Comparison of ENCODE assay signal across 18 mouse cellular contexts in genomic region chr5:92205706-92206105, GRCm38 (mm10). TPM values are rescaled to one million over a fixed set of nuclear protein-coding genes. Genes with fewer than 3 reads are reported as not detected.
A peak's percentile ranks its signal among the peaks of the same experiment; 100 is the strongest.
DNase-seq lines count a peak whose midpoint lies in the region; ATAC-seq and TF ChIP-seq lines count a peak whose summit lies in the region.
"Had no signal": no experiment of that assay in that cellular context is flagged by ENCODE, and none has a peak within 500 bp of the region (broad histone marks: within the 10 kb centered on the region; RNA-seq: fewer than 3 reads in every experiment).

No protein-coding gene starts in this region.

- no peak for ATAC-seq in hindbrain, embryonic 16.5 days

- H3K36me3 ChIP-seq in hindbrain, embryonic 16.5 days (ENCODE audit: control insufficient read depth, insufficient read depth, low read length): peaks cover 19% of the 10 kb centered on the region; the same call in 1 of the 2 replicates

- H3K4me2 ChIP-seq in hindbrain, embryonic 16.5 days (ENCODE audit: low read length): no peak overlapping the region
- H3K4me2 ChIP-seq: limb, embryonic 12.5 days had no signal

- intact Hi-C loops in heart, postnatal 36 days (cut with DNase I): no loop called here

- H3K9me3 ChIP-seq in hindbrain, embryonic 16.5 days (ENCODE audit: control insufficient read depth, low read length): no peaks in the 10 kb centered on the region
- H3K9me3 ChIP-seq: limb, embryonic 12.5 days had no signal

- peak overlapping the region; percentile 55 for H3K27ac ChIP-seq in embryonic fibroblast, embryonic 13.5 days (ENCODE audit: insufficient read depth, low read length)
- no peak overlapping the region for H3K27ac ChIP-seq in hindbrain, embryonic 16.5 days (ENCODE audit: low read depth, low read length)
- H3K27ac ChIP-seq: limb, embryonic 12.5 days had no signal

- peak; percentile 16 to 21 for DNase-seq in heart, adult 9 months (ENCODE audit: low spot score in 2 of 2)
- DNase-seq in heart, postnatal 36 days: no peak
- DNase-seq in NIH3T3 (ENCODE audit: low read depth): peak; percentile 71
- DNase-seq in kidney, postnatal 25 days: peak; percentile 14 to 50
- DNase-seq in retina, embryonic 14.5 days (ENCODE audit: low spot score): no peak
- no peak for DNase-seq in T-cell, adult 2 months (ENCODE audit: low spot score)
- DNase-seq: cerebellum, adult 9-11 months; heart, postnatal 10 days; layer of hippocampus, adult 9-11 months; right cerebral cortex, adult 18-20 months had no signal

- H3K27me3 ChIP-seq in hindbrain, embryonic 16.5 days (replicated peaks; ENCODE audit: control insufficient read depth, insufficient read depth, low read length): no peaks in the 10 kb centered on the region
- H3K27me3 ChIP-seq: limb, embryonic 12.5 days had no signal

- no peak overlapping the region for H3K9ac ChIP-seq in hindbrain, embryonic 16.5 days (ENCODE audit: low read depth, low read length)
- H3K9ac ChIP-seq: limb, embryonic 12.5 days had no signal

- no peak overlapping the region for H3K4me3 ChIP-seq in embryonic fibroblast, embryonic 13.5 days (ENCODE audit: insufficient read depth, low read length)
- no peak overlapping the region for H3K4me3 ChIP-seq in hindbrain, embryonic 16.5 days (ENCODE audit: low read length)
- H3K4me3 ChIP-seq: limb, embryonic 12.5 days had no signal

- no peak for TF ChIP-seq CTCF in embryonic fibroblast, embryonic 13.5 days (IDR thresholded peaks at IDR 0.05; ENCODE audit: borderline replicate concordance, insufficient read depth, low read length)

- peaks cover 8% of the 10 kb centered on the region for H3K4me1 ChIP-seq in embryonic fibroblast, embryonic 13.5 days (ENCODE audit: control insufficient read depth, insufficient read depth, low read length)
- no peaks in the 10 kb centered on the region for H3K4me1 ChIP-seq in hindbrain, embryonic 16.5 days (ENCODE audit: control insufficient read depth, insufficient read depth, low read depth, low read length)
- H3K4me1 ChIP-seq: limb, embryonic 12.5 days had no signal

- TF ChIP-seq POLR2A in embryonic fibroblast, embryonic 13.5 days (IDR thresholded peaks at IDR 0.05; ENCODE audit: low read depth, low read length): no peak

- WGBS in hindbrain, embryonic 16.5 days: 85% methylated on average over 5 of the region's 5 CpGs

RNA-seq across cellular contexts. Expression of gene U90926, which starts 9.5 kb away (rescaled TPM):
- not detected for total RNA-seq in heart, postnatal 36 days (2021)
- polyA plus RNA-seq in embryonic fibroblast, embryonic 13.5 days (2011; ENCODE audit: insufficient read length, low read depth, missing spikeins): 11.4 and 25.4 TPM in 2 replicates
- polyA plus RNA-seq in hindbrain, embryonic 16.5 days (2015; fragmentation: Nextera tagmentation; extraction: Ambion mirVana): not detected in 2 replicates
- total RNA-seq: heart, postnatal 10 days; megakaryocyte-erythroid progenitor cell, adult 5-6 weeks had no signal
- polyA plus RNA-seq: embryonic facial prominence, embryonic 14.5 days; frontal cortex, adult 2 months; limb, embryonic 12.5 days; neural tube, embryonic 11.5 days; stomach, postnatal 0 days had no signal

RNA-seq across cellular contexts. Expression of gene Ppef2, which starts 50.4 kb away (rescaled TPM):
- not detected for total RNA-seq in heart, postnatal 36 days (2021)
- polyA plus RNA-seq in embryonic fibroblast, embryonic 13.5 days (2011; ENCODE audit: insufficient read length, low read depth, missing spikeins): not detected in 2 replicates
- polyA plus RNA-seq in hindbrain, embryonic 16.5 days (2015; fragmentation: Nextera tagmentation; extraction: Ambion mirVana): 0.62 and 0.68 TPM in 2 replicates
- total RNA-seq: heart, postnatal 10 days; megakaryocyte-erythroid progenitor cell, adult 5-6 weeks had no signal
- polyA plus RNA-seq: limb, embryonic 12.5 days; neural tube, embryonic 11.5 days had no signal

Comparison
In these comparisons a context has a peak if more than half of its experiments do, and no peak if none do; other contexts are left out.
1. DNase-seq: peak in heart, adult 9 months (2 of 2), NIH3T3 (single experiment) and kidney, postnatal 25 days (2 of 2); none in heart, postnatal 36 days (0 of 2), retina, embryonic 14.5 days (single experiment) and T-cell, adult 2 months (single experiment).
2. RNA of gene U90926, which starts 9.5 kb away (polyA plus RNA-seq): 11.4 to 25.4 TPM in embryonic fibroblast, embryonic 13.5 days; not detected in hindbrain, embryonic 16.5 days; every median in the first group is over 10 times any median in the second.